Mouse (Mus musculus): ENCODE measurements around the gene Washc2.

Washc2 gene

GRCm38 (mm10) chr6:116264018-116264651 is 56.3 kb downstream of the Washc2 start, which contains the start of gene Zfand4:
Gene Zfand4 (plus strand): TSS chr6:116264222.
- peak; percentile 95 for DNase-seq

GRCm38 (mm10) chr6:116264836-116265235 is 57.0 kb downstream of the Washc2 start:
- no peak for DNase-seq

- DNase-seq: no peak
Observed at GRCm38 (mm10) chr6:116265603-116266002, 57.8 kb downstream of the Washc2 start.

- DNase-seq: no peak
Observed at GRCm38 (mm10) chr6:116266273-116267109, 58.7 kb downstream of the Washc2 start.

- no peak for DNase-seq
Observed at GRCm38 (mm10) chr6:116267110-116267423, 59.2 kb downstream of the Washc2 start.

- no peak for DNase-seq
Observed at GRCm38 (mm10) chr6:116275695-116276094, 67.9 kb downstream of the Washc2 start.

GRCm38 (mm10) chr6:116278679-116279317 is 71.0 kb downstream of the Washc2 start:
- no peak for DNase-seq

- DNase-seq: no peak
Observed at GRCm38 (mm10) chr6:116281014-116281413, 73.2 kb downstream of the Washc2 start.

- no peak for DNase-seq
Observed at GRCm38 (mm10) chr6:116282546-116282945, 74.7 kb downstream of the Washc2 start.

- DNase-seq: no peak
Observed at GRCm38 (mm10) chr6:116283280-116283679, 75.4 kb downstream of the Washc2 start.

GRCm38 (mm10) chr6:116286321-116286720 is 78.5 kb downstream of the Washc2 start:
- no peak for DNase-seq

- DNase-seq: peak; percentile 76
Observed at GRCm38 (mm10) chr6:116286870-116287575, 79.2 kb downstream of the Washc2 start.

GRCm38 (mm10) chr6:116311411-116311810 is 103.6 kb downstream of the Washc2 start:
- DNase-seq: no peak
